Mouse (Mus musculus) hindbrain, embryonic 12.5 days (tissue): ENCODE measurements around the gene Urm1. TPM values are rescaled to one million over a fixed set of nuclear protein-coding genes. Genes with fewer than 3 reads are reported as not detected.
"Not testable (repeated sequence)": the region's sequence is repeated elsewhere in the genome, so short reads cannot be mapped to it uniquely, and the experiment has no call there.

Experiments used
- ATAC-seq: fragments of 200-750 bp; cut with Nextera tagmentation; 2 replicates; pipeline ENCODE4 v1.8.0; 2017; ENCODE audit warnings: moderate TSS enrichment; ENCODE audit not compliant: low FRiP score
- H3K27ac ChIP-seq: fragments of 300-500 bp; sonication (generic); 2 replicates; pipeline ENCODE4 v1.5.1; 2016; ENCODE audit warnings: mild to moderate bottlenecking
- H3K27me3 ChIP-seq: fragments of 300-500 bp; sonication (generic); 2 replicates; pipeline ENCODE4 v1.6.1; 2016; ENCODE audit warnings: mild to moderate bottlenecking
- H3K36me3 ChIP-seq: fragments of 300-500 bp; sonication (generic); 2 replicates; pipeline ENCODE4 v1.6.1; 2016; ENCODE audit warnings: mild to moderate bottlenecking
- H3K4me1 ChIP-seq: fragments of 300-500 bp; sonication (generic); 2 replicates; pipeline ENCODE4 v1.6.1; 2016
- H3K4me2 ChIP-seq: fragments of 300-500 bp; sonication (generic); replicated peaks from 2 replicates; pipeline ENCODE4 v1.6.1; 2016; ENCODE audit warnings: mild to moderate bottlenecking
- H3K4me3 ChIP-seq: fragments of 300-500 bp; sonication (generic); 2 replicates; pipeline ENCODE4 v1.5.1; 2016; ENCODE audit warnings: mild to moderate bottlenecking
- H3K9ac ChIP-seq: fragments of 300-500 bp; sonication (generic); 2 replicates; pipeline ENCODE4 v1.6.1; 2016; ENCODE audit warnings: mild to moderate bottlenecking, moderate library complexity
- H3K9me3 ChIP-seq: fragments of 300-500 bp; sonication (generic); replicated peaks from 2 replicates; pipeline ENCODE4 v1.6.1; 2016; ENCODE audit warnings: mild to moderate bottlenecking
- WGBS: fragments of 180-500 bp; shearing (Covaris S2); methylation state at CpG from one replicate; pipeline ENCODE4 v1.1.7; 2016; 5-methylcytosine and 5-hydroxymethylcytosine counted together
- polyA plus RNA-seq: library from polyadenylated mRNA; unstranded; fragments of >200 nt; fragmentation: Nextera tagmentation; extraction: Ambion mirVana; gene quantifications from 2 replicates; pipeline ENCODE4 v1.2.1, GENCODE M21; 2016

The Urm1 gene
- polyA plus RNA-seq, result 16.4 and 19.5 TPM in 2 replicates

DNA sequence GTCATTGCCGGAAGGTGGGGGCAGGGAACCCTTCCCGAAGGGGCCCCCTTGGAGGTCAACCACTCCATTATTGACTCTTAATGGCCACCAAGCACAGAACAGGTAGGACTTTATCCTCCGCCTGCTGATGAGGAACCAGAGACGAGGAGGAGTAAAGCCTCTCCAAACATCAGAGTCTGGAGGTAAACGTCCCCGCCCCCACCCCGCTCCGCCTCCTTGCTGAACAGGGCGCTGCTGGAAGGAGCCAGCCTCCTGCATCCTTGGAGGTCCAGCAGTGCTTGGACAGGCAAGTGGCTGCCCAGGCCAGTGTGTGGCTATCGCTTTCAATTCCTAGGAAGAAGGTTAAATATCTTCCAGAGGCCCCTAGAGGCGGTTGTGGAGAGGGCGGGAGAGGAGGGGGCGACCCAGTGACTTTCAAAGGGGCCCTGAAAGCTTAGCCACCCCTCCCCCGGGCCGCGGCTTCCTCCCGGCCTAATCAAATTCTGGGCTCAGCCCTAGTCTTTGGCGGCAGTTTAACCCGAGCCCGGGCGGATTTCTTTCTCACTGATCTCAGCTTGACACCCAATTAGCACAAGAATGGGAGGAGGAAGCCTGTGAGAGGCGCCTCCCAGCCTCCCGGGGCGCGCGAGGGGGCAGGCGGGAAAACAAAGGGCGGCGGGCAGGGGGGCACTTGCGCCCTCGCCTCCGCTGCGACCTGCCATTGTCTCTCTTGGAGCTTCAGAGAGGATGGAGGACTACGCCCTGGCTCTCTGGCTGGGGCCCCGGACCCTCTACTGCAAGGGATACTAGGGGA lies at the start of gene Urm1:
Urm1 (plus strand) TSS at position 51 of the 793 bp plus-strand sequence.
- Histone ChIP-seq H3K9ac (peak within 1 kb of the TSS; percentile 65), H3K27me3 (no peaks in the 10 kb centered on the region), H3K4me2 (peak within 1 kb of the TSS; percentile 56), H3K36me3 (peaks cover 17% of the 10 kb centered on the region), H3K27ac (peak within 1 kb of the TSS; percentile 96), H3K4me1 (peaks cover 28% of the 10 kb centered on the region), H3K9me3 (no peaks in the 10 kb centered on the region), H3K4me3 (peak within 1 kb of the TSS; percentile 32)
- ATAC-seq, result peak; percentile 82
- WGBS, result under 1% methylated on average over 35 of the region's 35 CpGs

DNA sequence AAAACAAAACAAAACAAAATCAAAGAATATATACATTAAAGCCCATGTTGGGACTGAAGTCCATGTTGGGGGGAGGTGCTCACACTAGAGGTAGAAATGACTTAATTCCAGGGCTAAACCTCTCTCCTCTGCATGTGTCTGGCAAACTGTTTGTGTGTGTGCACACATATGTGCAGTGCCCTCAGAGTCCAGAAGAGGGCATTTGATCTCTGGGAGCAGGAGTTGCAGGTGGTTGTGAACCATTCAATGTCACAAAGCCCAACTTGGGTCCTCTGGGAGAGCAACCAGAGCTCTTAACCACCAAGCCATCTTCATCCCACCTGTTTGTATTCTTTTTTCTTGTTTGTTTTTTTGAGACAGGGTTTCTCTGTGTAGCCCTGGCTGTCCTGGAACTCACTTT lies 49.7 kb upstream of the Urm1 start:
- no peak for ATAC-seq
- no peaks in the 10 kb centered on the region for H3K27me3 ChIP-seq
- peaks cover 21% of the 10 kb centered on the region for H3K36me3 ChIP-seq
- H3K4me3 ChIP-seq, result no peak overlapping the region
- H3K4me1 ChIP-seq, result no peaks in the 10 kb centered on the region
- H3K9ac ChIP-seq, result no peak overlapping the region
- no peak overlapping the region for H3K4me2 ChIP-seq
- H3K27ac ChIP-seq, result no peak overlapping the region
- no peaks in the 10 kb centered on the region for H3K9me3 ChIP-seq

GRCm38 (mm10) chr2:29771611-29772461 lies 48.0 kb upstream of the Urm1 start:
- H3K27ac ChIP-seq, result no peak overlapping the region
- H3K4me1 ChIP-seq, result no peaks in the 10 kb centered on the region
- H3K9ac ChIP-seq, result no peak overlapping the region
- H3K9me3 ChIP-seq, result no peaks in the 10 kb centered on the region
- ATAC-seq, result no peak
- no peak overlapping the region for H3K4me2 ChIP-seq
- 89% methylated on average over 8 of the region's 8 CpGs for WGBS
- H3K27me3 ChIP-seq, result no peaks in the 10 kb centered on the region
- peaks cover 32% of the 10 kb centered on the region for H3K36me3 ChIP-seq
- H3K4me3 ChIP-seq, result no peak overlapping the region

DNA sequence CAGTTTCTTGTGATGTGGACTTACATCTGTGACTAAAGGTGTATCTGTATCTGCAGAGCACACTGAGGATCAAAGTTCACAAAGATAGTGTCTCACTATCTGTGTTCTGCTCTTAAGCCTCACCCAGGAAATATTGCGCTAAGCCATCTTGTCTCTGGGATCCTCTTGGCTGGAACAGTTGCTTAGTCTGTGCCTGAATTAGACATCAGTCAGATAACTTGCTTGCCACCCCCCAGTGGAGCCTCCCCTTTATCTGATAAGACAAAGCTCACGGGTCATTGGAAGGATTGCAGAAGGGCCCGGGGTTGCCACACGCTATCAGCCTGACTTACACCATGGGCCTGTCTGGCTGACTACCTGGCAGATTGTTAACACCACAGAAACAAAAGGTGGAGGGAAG lies 46.6 kb upstream of the Urm1 start:
- Histone ChIP-seq H3K4me1 (no peaks in the 10 kb centered on the region), H3K27me3 (no peaks in the 10 kb centered on the region), H3K4me2 (no peak overlapping the region), H3K27ac (no peak overlapping the region), H3K4me3 (no peak overlapping the region), H3K36me3 (peaks cover 47% of the 10 kb centered on the region), H3K9ac (no peak overlapping the region), H3K9me3 (no peaks in the 10 kb centered on the region)
- ATAC-seq, result no peak
- WGBS, result 90% methylated on average over 4 of the region's 4 CpGs

- 97% methylated on average over 2 of the region's 2 CpGs for WGBS
- H3K4me1 ChIP-seq, H3K9me3 ChIP-seq, H3K9ac ChIP-seq, H3K27me3 ChIP-seq, H3K4me2 ChIP-seq, ATAC-seq, H3K4me3 ChIP-seq, H3K27ac ChIP-seq: not testable (repeated sequence)
- peaks cover 89% of the 10 kb centered on the region for H3K36me3 ChIP-seq
Observed at GRCm38 (mm10) chr2:29781256-29781655, 38.6 kb upstream of the Urm1 start.

- no peak overlapping the region for H3K9ac ChIP-seq
- 74% methylated on average over 4 of the region's 4 CpGs for WGBS
- no peaks in the 10 kb centered on the region for H3K27me3 ChIP-seq
- no peaks in the 10 kb centered on the region for H3K9me3 ChIP-seq
- no peak overlapping the region for H3K4me3 ChIP-seq
- H3K36me3 ChIP-seq, result peaks cover 60% of the 10 kb centered on the region
- H3K27ac ChIP-seq, result no peak overlapping the region
- no peak for ATAC-seq
- H3K4me2 ChIP-seq, result no peak overlapping the region
- peaks cover 16% of the 10 kb centered on the region for H3K4me1 ChIP-seq
Observed at GRCm38 (mm10) chr2:29784290-29784689, 35.6 kb upstream of the Urm1 start.

DNA sequence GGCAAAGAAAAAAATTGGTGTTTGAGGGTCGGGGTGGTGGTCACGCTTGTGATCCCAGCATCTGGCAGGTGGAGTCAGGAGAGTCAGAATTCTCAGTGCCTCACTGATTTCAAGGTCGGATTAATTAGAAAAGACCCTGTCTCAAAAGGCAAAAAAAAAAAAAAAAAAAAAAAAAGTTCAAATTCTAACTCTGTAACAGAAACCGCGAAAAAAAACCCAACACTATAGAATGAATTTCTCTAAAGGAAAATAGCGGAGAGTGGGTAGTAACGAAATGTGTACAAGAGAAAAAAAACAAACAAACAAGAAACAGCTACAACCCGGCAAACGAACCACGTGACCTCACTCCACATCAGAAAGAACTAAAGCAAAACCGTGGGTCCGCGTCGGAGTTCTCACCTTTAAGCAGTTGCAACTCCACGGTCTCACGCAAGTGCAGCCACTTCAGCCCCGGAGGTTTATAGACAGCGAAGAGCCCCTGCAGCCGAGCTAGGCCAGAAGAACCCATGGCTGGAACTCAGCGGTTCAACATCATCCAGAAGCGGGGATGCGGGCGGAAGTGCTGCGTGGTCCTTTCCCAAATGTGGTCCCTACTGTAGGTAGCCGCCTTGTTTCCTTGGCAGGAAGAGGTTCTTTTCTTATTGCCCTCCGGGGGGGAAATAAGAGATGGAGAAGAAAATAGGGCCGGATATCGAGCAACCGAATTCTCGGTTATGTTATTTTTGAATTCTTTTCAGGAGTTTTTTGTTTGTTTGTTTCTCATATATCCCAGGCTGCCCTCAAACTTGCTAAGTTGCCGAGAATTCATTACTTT lies 32.6 kb upstream of the Urm1 start, which contains the start of gene Coq4:
Coq4 (plus strand) TSS at position 390 of the 814 bp plus-strand sequence.
- peak within 1 kb of the TSS; percentile 84 for H3K9ac ChIP-seq
- H3K27ac ChIP-seq, result peak within 1 kb of the TSS; percentile 71
- peak; percentile 86 for ATAC-seq
- no peaks in the 10 kb centered on the region for H3K9me3 ChIP-seq
- WGBS, result 1% methylated on average over 31 of the region's 31 CpGs
- H3K4me1 ChIP-seq, result peaks cover 18% of the 10 kb centered on the region
- H3K4me2 ChIP-seq, result peak within 1 kb of the TSS; percentile 67
- H3K27me3 ChIP-seq, result no peaks in the 10 kb centered on the region
- peaks cover 52% of the 10 kb centered on the region for H3K36me3 ChIP-seq
- peak within 1 kb of the TSS; percentile 81 for H3K4me3 ChIP-seq

- Histone ChIP-seq H3K9me3 (no peaks in the 10 kb centered on the region), H3K36me3 (peaks cover 50% of the 10 kb centered on the region), H3K4me1 (peaks cover 18% of the 10 kb centered on the region), H3K9ac (peak within 1 kb of the TSS; percentile 84), H3K27ac (peak within 1 kb of the TSS; percentile 71), H3K4me3 (peak within 1 kb of the TSS; percentile 81), H3K27me3 (no peaks in the 10 kb centered on the region), H3K4me2 (peak within 1 kb of the TSS; percentile 67)
- ATAC-seq, result peak; percentile 84
- 1% methylated on average over 45 of the region's 45 CpGs for WGBS
Observed at GRCm38 (mm10) chr2:29787937-29788681, 31.8 kb upstream of the Urm1 start, which contains the start of gene Trub2. Gene Trub2, minus strand, starts transcription at chr2:29788502.

- H3K27ac ChIP-seq, result no peak overlapping the region
- H3K9me3 ChIP-seq, result no peaks in the 10 kb centered on the region
- no peak overlapping the region for H3K4me2 ChIP-seq
- H3K4me3 ChIP-seq, result no peak overlapping the region
- H3K4me1 ChIP-seq, result peaks cover 10% of the 10 kb centered on the region
- 100% methylated on average over 2 of the region's 2 CpGs for WGBS
- ATAC-seq, result no peak
- H3K27me3 ChIP-seq, result no peaks in the 10 kb centered on the region
- no peak overlapping the region for H3K9ac ChIP-seq
- H3K36me3 ChIP-seq, result peaks cover 53% of the 10 kb centered on the region
Observed at GRCm38 (mm10) chr2:29792772-29793487, 26.9 kb upstream of the Urm1 start.

DNA sequence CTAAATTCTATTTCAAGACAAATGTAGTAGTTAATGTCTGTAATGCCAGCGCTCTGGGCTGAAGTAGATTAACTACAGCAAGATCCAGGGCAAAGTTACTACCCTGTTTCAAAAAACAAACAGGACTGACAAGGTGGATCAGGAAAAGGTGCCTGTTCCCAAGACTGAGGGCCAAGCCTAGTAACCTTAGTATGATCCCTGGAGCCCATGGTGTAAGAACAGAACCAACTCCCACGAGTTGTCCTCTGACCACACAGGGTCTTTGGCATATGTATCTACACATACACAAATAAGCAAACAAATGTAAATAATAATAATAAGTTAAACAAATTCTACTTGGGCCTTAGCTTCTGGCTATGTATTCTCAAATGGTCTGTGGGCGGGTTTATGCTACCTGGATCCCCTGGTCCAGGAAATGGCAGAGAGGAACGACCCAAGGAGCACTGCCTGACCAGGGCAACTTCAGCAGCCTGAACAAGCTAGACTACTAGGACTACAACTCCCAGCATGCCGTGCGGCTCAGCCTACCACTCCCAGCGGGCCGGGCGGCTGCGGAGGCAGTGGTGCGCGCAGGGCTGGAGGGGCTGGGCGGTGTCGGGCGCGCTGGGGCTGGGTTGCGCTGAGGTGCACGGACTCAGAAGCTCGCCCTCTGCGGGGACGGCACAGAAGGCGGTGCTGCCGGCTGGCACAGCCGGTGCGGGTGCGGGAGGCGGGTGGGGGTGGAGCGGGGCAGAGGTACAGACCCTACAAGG lies 17.6 kb upstream of the Urm1 start, which contains the start of gene Slc27a4:
Slc27a4 (plus strand) TSS at position 560 of the 752 bp plus-strand sequence.
- ATAC-seq, result peak; percentile 98
- H3K9me3 ChIP-seq, result no peaks in the 10 kb centered on the region
- peaks cover 35% of the 10 kb centered on the region for H3K36me3 ChIP-seq
- H3K27ac ChIP-seq, result peak within 1 kb of the TSS; percentile 91
- WGBS, result 6% methylated on average over 25 of the region's 28 CpGs
- peaks cover 3% of the 10 kb centered on the region; the same call in 1 of the 2 replicates for H3K27me3 ChIP-seq
- peaks cover 14% of the 10 kb centered on the region for H3K4me1 ChIP-seq
- peak within 1 kb of the TSS; percentile 93 for H3K9ac ChIP-seq
- H3K4me2 ChIP-seq, result peak within 1 kb of the TSS; percentile 70
- peak within 1 kb of the TSS; percentile 85 for H3K4me3 ChIP-seq
